Mouse (Mus musculus): ENCODE measurements around the gene Socs4.

Gene Socs4

GRCm38 (mm10) chr14:47276637-47277393 is at the start of gene Socs4, which contains the start of gene Wdhd1:
TSS of gene Socs4 (plus strand) at chr14:47276931.
TSS of gene Wdhd1 (minus strand) at chr14:47276857.
- peak; percentile 96 for DNase-seq (ENCODE audit: low read depth, low spot score)
- no peaks in the 10 kb centered on the region for H3K27me3 ChIP-seq (ENCODE audit: control insufficient read depth, insufficient read depth, low read length, poor library complexity, severe bottlenecking)
- H3K36me3 ChIP-seq (ENCODE audit: control insufficient read depth, insufficient read depth, low read length, poor library complexity, severe bottlenecking), result no peaks in the 10 kb centered on the region

DNA sequence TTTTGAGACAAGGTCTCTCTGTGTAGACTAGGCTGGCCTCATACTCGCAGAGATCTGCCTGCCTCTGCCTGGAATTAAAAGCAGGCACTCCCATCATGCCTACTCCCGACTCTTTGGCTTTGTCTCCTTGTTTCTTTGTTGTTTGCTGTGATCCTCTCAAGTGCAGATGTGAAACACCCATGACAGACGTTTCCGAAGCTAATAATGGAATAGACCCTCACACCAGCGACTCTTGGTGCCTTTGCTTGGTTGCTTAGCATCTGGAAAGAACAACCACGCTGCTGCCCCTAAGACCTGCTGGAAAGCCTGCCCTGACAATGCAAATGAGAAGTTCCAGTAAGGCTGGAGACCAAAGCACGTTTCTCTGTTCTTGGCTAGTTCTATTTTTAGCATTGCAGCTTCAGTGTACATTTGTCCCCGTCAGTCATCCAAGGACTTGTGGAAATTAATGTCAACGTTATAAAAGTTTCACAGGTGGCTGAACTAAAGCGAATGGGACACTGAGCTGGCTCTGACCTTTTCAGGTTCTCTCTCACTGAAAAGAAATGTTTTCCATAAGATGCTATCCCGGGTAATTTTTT is 46.8 kb upstream of the Socs4 start:
- no peak for DNase-seq (ENCODE audit: low read depth, low spot score)
- H3K36me3 ChIP-seq (ENCODE audit: control insufficient read depth, insufficient read depth, low read length, poor library complexity, severe bottlenecking), result no peaks in the 10 kb centered on the region

DNA sequence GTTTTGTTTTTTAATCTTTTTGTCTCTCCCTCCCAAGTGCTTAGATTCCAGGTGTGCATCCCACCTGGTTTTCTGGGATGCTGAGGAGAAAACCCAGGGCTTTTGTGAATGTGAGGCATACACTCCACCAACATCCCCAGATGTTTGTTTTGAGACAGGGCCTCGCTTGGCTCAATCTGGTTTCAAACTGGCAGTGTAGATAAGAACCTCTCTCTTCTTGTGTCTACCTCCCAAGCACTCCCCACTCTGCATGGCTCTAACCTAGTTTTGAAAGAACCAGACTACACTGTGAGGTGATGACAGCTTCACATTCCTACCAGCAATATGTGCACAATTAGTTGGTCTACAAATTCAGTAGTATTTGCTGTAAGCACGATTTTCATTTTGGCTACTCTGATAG is 43.1 kb upstream of the Socs4 start:
- no peak for DNase-seq (ENCODE audit: low read depth, low spot score)
- no peaks in the 10 kb centered on the region for H3K36me3 ChIP-seq (ENCODE audit: control insufficient read depth, insufficient read depth, low read length, poor library complexity, severe bottlenecking)

More for the DNA sequence above, 46.8 kb upstream of the Socs4 start:
- no peaks in the 10 kb centered on the region for H3K27me3 ChIP-seq (ENCODE audit: control insufficient read depth, insufficient read depth, low read length, poor library complexity, severe bottlenecking)

GRCm38 (mm10) chr14:47234032-47234431 is 42.7 kb upstream of the Socs4 start:
- no peak for DNase-seq (ENCODE audit: low read depth, low spot score)
- no peaks in the 10 kb centered on the region for H3K36me3 ChIP-seq (ENCODE audit: control insufficient read depth, insufficient read depth, low read length, poor library complexity, severe bottlenecking)
- no peaks in the 10 kb centered on the region for H3K27me3 ChIP-seq (ENCODE audit: control insufficient read depth, insufficient read depth, low read length, poor library complexity, severe bottlenecking)

More for the DNA sequence above, 43.1 kb upstream of the Socs4 start:
- no peaks in the 10 kb centered on the region for H3K27me3 ChIP-seq (ENCODE audit: control insufficient read depth, insufficient read depth, low read length, poor library complexity, severe bottlenecking)

DNA sequence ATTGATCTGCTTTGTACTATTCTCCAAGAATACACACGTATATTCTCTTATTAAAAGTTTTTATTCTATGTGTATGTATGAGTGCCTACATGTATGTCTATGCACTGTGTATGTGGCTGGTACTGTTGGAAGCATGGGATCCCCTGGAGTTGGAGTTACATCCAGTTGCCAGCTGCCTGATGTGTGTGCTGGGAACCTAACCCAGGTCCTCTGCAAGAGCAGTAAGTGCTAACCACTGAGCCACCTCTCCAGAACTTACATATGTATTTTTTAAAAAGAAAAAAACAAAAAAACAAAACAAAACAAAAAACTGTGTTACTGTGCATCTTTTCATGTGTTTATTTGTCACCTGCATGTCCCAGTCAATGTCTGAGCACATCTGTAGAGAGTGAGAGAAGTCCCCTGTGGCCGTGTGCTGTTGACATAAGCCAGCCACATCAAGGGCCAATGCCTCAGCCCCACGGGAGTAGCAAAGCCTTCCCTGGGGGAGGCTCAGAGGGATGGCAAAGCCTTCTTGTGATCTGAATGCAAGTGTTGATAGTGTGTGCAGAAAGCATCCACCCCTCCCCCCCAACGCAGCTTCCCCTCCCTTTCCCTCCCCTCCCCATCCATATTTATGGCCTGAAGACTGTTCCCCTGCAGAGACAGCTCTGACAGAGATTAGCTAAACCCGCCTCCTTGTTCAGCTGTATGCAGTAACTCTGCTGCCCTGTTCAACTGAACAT is 42.0 kb upstream of the Socs4 start:
- Histone ChIP-seq H3K27me3 (ENCODE audit: control insufficient read depth, insufficient read depth, low read length, poor library complexity, severe bottlenecking) (no peaks in the 10 kb centered on the region), H3K36me3 (ENCODE audit: control insufficient read depth, insufficient read depth, low read length, poor library complexity, severe bottlenecking) (no peaks in the 10 kb centered on the region)
- no peak for DNase-seq (ENCODE audit: low read depth, low spot score)

GRCm38 (mm10) chr14:47236491-47236890 is 40.2 kb upstream of the Socs4 start:
- Histone ChIP-seq H3K27me3 (ENCODE audit: control insufficient read depth, insufficient read depth, low read length, poor library complexity, severe bottlenecking) (no peaks in the 10 kb centered on the region), H3K36me3 (ENCODE audit: control insufficient read depth, insufficient read depth, low read length, poor library complexity, severe bottlenecking) (0 out of 2 replicates have a peak, but pooled peaks cover under 1% of the 10 kb centered on the region)
- no peak for DNase-seq (ENCODE audit: low read depth, low spot score)

GRCm38 (mm10) chr14:47237286-47237685 is 39.4 kb upstream of the Socs4 start:
- H3K27me3 ChIP-seq (ENCODE audit: control insufficient read depth, insufficient read depth, low read length, poor library complexity, severe bottlenecking), result no peaks in the 10 kb centered on the region
- 0 out of 2 replicates have a peak, but pooled peaks cover 2% of the 10 kb centered on the region for H3K36me3 ChIP-seq (ENCODE audit: control insufficient read depth, insufficient read depth, low read length, poor library complexity, severe bottlenecking)
- no peak for DNase-seq (ENCODE audit: low read depth, low spot score)

DNA sequence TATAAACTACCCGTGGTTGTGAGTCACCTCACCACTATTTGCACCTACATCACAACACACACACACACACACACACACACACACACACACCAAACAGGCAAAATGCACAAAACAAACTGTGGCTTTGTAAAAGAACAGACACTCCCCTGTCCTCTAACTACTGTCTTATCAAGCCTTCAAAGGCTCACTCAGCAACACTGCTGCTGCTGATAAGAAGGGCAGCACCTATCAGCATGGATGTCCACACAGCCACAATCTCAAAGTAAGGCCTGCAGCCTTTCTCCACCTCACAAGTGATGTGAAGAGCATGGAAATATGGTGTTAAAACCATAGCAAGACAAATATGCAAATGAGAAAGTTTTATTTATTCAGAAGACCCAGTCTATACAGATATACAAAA is 36.1 kb upstream of the Socs4 start:
- DNase-seq (ENCODE audit: low read depth, low spot score), result no peak
- 0 out of 2 replicates have a peak, but pooled peaks cover 2% of the 10 kb centered on the region for H3K36me3 ChIP-seq (ENCODE audit: control insufficient read depth, insufficient read depth, low read length, poor library complexity, severe bottlenecking)
- H3K27me3 ChIP-seq (ENCODE audit: control insufficient read depth, insufficient read depth, low read length, poor library complexity, severe bottlenecking), result no peaks in the 10 kb centered on the region

DNA sequence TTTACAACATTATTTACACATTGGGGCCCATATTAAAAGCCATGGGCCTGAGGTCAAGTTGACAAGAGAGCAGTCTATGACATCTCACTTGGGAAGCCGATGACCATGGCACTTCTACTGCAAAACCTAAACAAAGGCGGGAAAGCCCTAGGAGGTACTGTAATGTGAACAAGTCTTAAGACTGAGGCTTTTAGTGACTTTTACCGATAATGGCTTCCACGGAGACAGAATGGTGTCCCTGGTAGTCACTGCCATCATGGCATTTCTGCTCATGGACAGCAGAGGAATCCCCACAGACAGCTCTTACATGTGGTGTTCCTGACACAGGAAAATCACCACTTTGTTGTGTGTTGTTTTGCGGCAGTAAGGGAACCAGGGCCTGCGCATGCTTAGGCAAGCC is 35.7 kb upstream of the Socs4 start:
- H3K27me3 ChIP-seq (ENCODE audit: control insufficient read depth, insufficient read depth, low read length, poor library complexity, severe bottlenecking), result no peaks in the 10 kb centered on the region
- 0 out of 2 replicates have a peak, but pooled peaks cover 2% of the 10 kb centered on the region for H3K36me3 ChIP-seq (ENCODE audit: control insufficient read depth, insufficient read depth, low read length, poor library complexity, severe bottlenecking)
- DNase-seq (ENCODE audit: low read depth, low spot score), result no peak

GRCm38 (mm10) chr14:47242753-47243152 is 34.0 kb upstream of the Socs4 start:
- no peak for DNase-seq (ENCODE audit: low read depth, low spot score)
- H3K27me3 ChIP-seq (ENCODE audit: control insufficient read depth, insufficient read depth, low read length, poor library complexity, severe bottlenecking), result no peaks in the 10 kb centered on the region
- peaks cover 2% of the 10 kb centered on the region; the same call in 1 of the 2 replicates for H3K36me3 ChIP-seq (ENCODE audit: control insufficient read depth, insufficient read depth, low read length, poor library complexity, severe bottlenecking)

DNA sequence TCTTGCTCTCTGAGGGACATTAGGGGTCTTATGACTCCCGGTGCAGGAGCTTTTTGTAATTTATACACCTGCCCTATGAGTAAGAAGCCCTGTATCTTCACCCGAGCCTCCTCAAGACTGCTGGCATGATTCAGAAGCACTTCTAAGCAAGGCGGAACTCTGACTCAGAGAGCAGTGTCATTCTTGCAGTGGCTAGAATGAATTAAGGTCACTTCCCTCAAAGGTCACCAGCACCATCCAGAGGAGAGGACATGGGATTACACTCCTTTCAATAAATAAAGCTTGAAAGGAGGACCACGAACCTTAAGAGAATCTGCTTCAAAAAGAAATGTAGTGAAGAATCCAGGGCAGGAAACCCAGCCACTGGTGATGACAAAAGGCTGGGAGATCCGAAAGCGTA is 26.9 kb upstream of the Socs4 start:
- Histone ChIP-seq H3K27me3 (ENCODE audit: control insufficient read depth, insufficient read depth, low read length, poor library complexity, severe bottlenecking) (no peaks in the 10 kb centered on the region), H3K36me3 (ENCODE audit: control insufficient read depth, insufficient read depth, low read length, poor library complexity, severe bottlenecking) (no peaks in the 10 kb centered on the region; the same call in 1 of the 2 replicates)
- peak; percentile 8 for DNase-seq (ENCODE audit: low read depth, low spot score)

DNA sequence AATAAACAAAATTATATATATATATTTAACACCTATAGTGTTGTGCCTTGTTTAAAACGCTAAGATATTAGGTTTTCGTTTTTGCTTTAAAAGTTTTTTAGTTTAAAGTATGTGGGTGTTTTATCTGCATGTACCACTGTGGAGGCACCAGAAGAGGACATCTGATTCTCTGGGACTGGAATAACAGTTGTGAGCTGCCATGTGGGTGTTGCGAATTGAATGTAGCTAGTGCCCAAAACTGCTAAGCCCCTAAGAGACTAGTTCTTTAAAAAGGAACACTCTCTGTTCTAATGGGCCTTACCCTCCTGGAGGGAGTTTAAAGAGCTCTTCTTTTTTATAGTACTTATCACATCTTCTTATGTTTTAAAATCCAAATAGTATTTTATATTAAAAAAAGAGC is 11.9 kb upstream of the Socs4 start:
- H3K27me3 ChIP-seq (ENCODE audit: control insufficient read depth, insufficient read depth, low read length, poor library complexity, severe bottlenecking), result no peaks in the 10 kb centered on the region
- DNase-seq (ENCODE audit: low read depth, low spot score), result no peak

GRCm38 (mm10) chr14:47265829-47266228 is 10.9 kb upstream of the Socs4 start:
- peaks cover 7% of the 10 kb centered on the region for H3K36me3 ChIP-seq (ENCODE audit: control insufficient read depth, insufficient read depth, low read length, poor library complexity, severe bottlenecking)
- H3K27me3 ChIP-seq (ENCODE audit: control insufficient read depth, insufficient read depth, low read length, poor library complexity, severe bottlenecking), result no peaks in the 10 kb centered on the region
- no peak for DNase-seq (ENCODE audit: low read depth, low spot score)

More for the DNA sequence above, 11.9 kb upstream of the Socs4 start:
- H3K36me3 ChIP-seq (ENCODE audit: control insufficient read depth, insufficient read depth, low read length, poor library complexity, severe bottlenecking), result peaks cover 7% of the 10 kb centered on the region

- DNase-seq (ENCODE audit: low read depth, low spot score), result no peak
- Histone ChIP-seq H3K27me3 (ENCODE audit: control insufficient read depth, insufficient read depth, low read length, poor library complexity, severe bottlenecking) (no peaks in the 10 kb centered on the region), H3K36me3 (ENCODE audit: control insufficient read depth, insufficient read depth, low read length, poor library complexity, severe bottlenecking) (peaks cover 7% of the 10 kb centered on the region)
Measured at GRCm38 (mm10) chr14:47269056-47269455, 7.7 kb upstream of the Socs4 start.

GRCm38 (mm10) chr14:47269706-47270105 is 7.0 kb upstream of the Socs4 start:
- no peaks in the 10 kb centered on the region for H3K27me3 ChIP-seq (ENCODE audit: control insufficient read depth, insufficient read depth, low read length, poor library complexity, severe bottlenecking)
- DNase-seq (ENCODE audit: low read depth, low spot score), result no peak
- peaks cover 7% of the 10 kb centered on the region for H3K36me3 ChIP-seq (ENCODE audit: control insufficient read depth, insufficient read depth, low read length, poor library complexity, severe bottlenecking)
